Mouse (Mus musculus) stomach, embryonic 15.5 days (tissue): ENCODE measurements around the gene Tacc2. TPM values are rescaled to one million over a fixed set of nuclear protein-coding genes. Genes with fewer than 3 reads are reported as not detected.
A peak's percentile ranks its signal among the peaks of the same experiment; 100 is the strongest.

Experiments
- ATAC-seq: fragments of 200-750 bp; cut with Nextera tagmentation; 2 replicates; pipeline ENCODE4 v1.8.0; 2017; ENCODE audit warnings: low read depth, moderate number of reproducible peaks, moderate TSS enrichment; ENCODE audit not compliant: insufficient read depth, low FRiP score
- H3K27ac ChIP-seq: fragments of 300-500 bp; sonication (generic); 2 replicates; pipeline ENCODE4 v1.5.1; 2015; ENCODE audit warnings: mild to moderate bottlenecking, inconsistent platforms
- H3K27me3 ChIP-seq: fragments of 300-500 bp; sonication (generic); replicated peaks from 2 replicates; pipeline ENCODE4 v1.6.1; 2015; ENCODE audit warnings: inconsistent platforms
- H3K36me3 ChIP-seq: fragments of 300-500 bp; sonication (generic); 2 replicates; pipeline ENCODE4 v1.6.1; 2015; ENCODE audit warnings: inconsistent platforms
- H3K4me1 ChIP-seq: fragments of 300-500 bp; sonication (generic); 2 replicates; pipeline ENCODE4 v1.6.1; 2015; ENCODE audit warnings: inconsistent platforms
- H3K4me2 ChIP-seq: fragments of 300-500 bp; sonication (generic); 2 replicates; pipeline ENCODE4 v1.6.1; 2015; ENCODE audit warnings: mild to moderate bottlenecking, inconsistent platforms
- H3K4me3 ChIP-seq: fragments of 300-500 bp; sonication (generic); replicated peaks from 2 replicates; pipeline ENCODE4 v1.5.1; 2015; ENCODE audit warnings: inconsistent platforms
- H3K9ac ChIP-seq: fragments of 300-500 bp; sonication (generic); 2 replicates; pipeline ENCODE4 v1.6.1; 2015; ENCODE audit warnings: inconsistent platforms
- H3K9me3 ChIP-seq: fragments of 300-500 bp; sonication (generic); 2 replicates; pipeline ENCODE4 v1.6.1; 2016; ENCODE audit warnings: inconsistent platforms
- WGBS: fragments of 180-500 bp; shearing (Covaris S2); methylation state at CpG from one replicate; pipeline ENCODE4 v1.1.7; 2015; 5-methylcytosine and 5-hydroxymethylcytosine counted together
- polyA plus RNA-seq: library from polyadenylated mRNA; unstranded; fragments of >200 nt; fragmentation: Nextera tagmentation; extraction: Ambion mirVana; gene quantifications from 2 replicates; pipeline ENCODE4 v1.2.1, GENCODE M21; 2015

Tacc2 gene
- polyA plus RNA-seq, 1 experiment from 2014 or later = 21.4 TPM

- peak overlapping the region; percentile 69; the same call in 1 of the 2 replicates for H3K4me2 ChIP-seq
- peaks cover 9% of the 10 kb centered on the region; the same call in 1 of the 2 replicates for H3K4me1 ChIP-seq
- no peak for ATAC-seq
- H3K27ac ChIP-seq = no peak overlapping the region
- 76% methylated on average over 12 of the region's 12 CpGs for WGBS
- H3K9ac ChIP-seq = no peak overlapping the region
- H3K9me3 ChIP-seq = no peaks in the 10 kb centered on the region
- no peaks in the 10 kb centered on the region for H3K27me3 ChIP-seq
- H3K4me3 ChIP-seq = peak overlapping the region; percentile 96
- H3K36me3 ChIP-seq = 0 out of 2 replicates have a peak, but pooled peaks cover 15% of the 10 kb centered on the region
These were observed 29.5 kb upstream of the Tacc2 start for GRCm38 (mm10) chr7:130547635-130548175.

GRCm38 (mm10) chr7:130552780-130553179 is 24.5 kb upstream of the Tacc2 start:
- no peaks in the 10 kb centered on the region for H3K36me3 ChIP-seq
- no peak overlapping the region for H3K27ac ChIP-seq
- no peaks in the 10 kb centered on the region for H3K4me1 ChIP-seq
- H3K4me3 ChIP-seq = no peak overlapping the region
- no peaks in the 10 kb centered on the region for H3K27me3 ChIP-seq
- H3K4me2 ChIP-seq = no peak overlapping the region
- H3K9ac ChIP-seq = no peak overlapping the region
- no peak for ATAC-seq
- no peaks in the 10 kb centered on the region for H3K9me3 ChIP-seq
- 59% methylated on average over 5 of the region's 5 CpGs for WGBS

GRCm38 (mm10) chr7:130553321-130553720 is 23.9 kb upstream of the Tacc2 start:
- Histone ChIP-seq H3K9ac (no peak overlapping the region), H3K27ac (no peak overlapping the region), H3K27me3 (no peaks in the 10 kb centered on the region), H3K4me2 (no peak overlapping the region), H3K4me1 (no peaks in the 10 kb centered on the region), H3K36me3 (no peaks in the 10 kb centered on the region), H3K9me3 (no peaks in the 10 kb centered on the region), H3K4me3 (no peak overlapping the region)
- no peak for ATAC-seq
- 62% methylated on average over 4 of the region's 4 CpGs for WGBS

- Histone ChIP-seq H3K9me3 (no peaks in the 10 kb centered on the region), H3K27ac (no peak overlapping the region), H3K36me3 (no peaks in the 10 kb centered on the region), H3K4me3 (no peak overlapping the region), H3K9ac (no peak overlapping the region), H3K4me1 (no peaks in the 10 kb centered on the region), H3K27me3 (no peaks in the 10 kb centered on the region), H3K4me2 (no peak overlapping the region)
- no peak for ATAC-seq
- WGBS = 64% methylated on average over 5 of the region's 5 CpGs
These were observed 21.6 kb upstream of the Tacc2 start for GRCm38 (mm10) chr7:130555597-130555996.

GRCm38 (mm10) chr7:130558592-130558991 is 18.6 kb upstream of the Tacc2 start:
- Histone ChIP-seq H3K4me1 (no peaks in the 10 kb centered on the region), H3K9ac (no peak overlapping the region), H3K4me3 (no peak overlapping the region), H3K9me3 (no peaks in the 10 kb centered on the region), H3K36me3 (no peaks in the 10 kb centered on the region), H3K4me2 (no peak overlapping the region), H3K27ac (no peak overlapping the region), H3K27me3 (no peaks in the 10 kb centered on the region)
- no peak for ATAC-seq
- 79% methylated on average over 4 of the region's 4 CpGs for WGBS

- no peaks in the 10 kb centered on the region for H3K27me3 ChIP-seq
- no peak overlapping the region for H3K4me2 ChIP-seq
- no peaks in the 10 kb centered on the region for H3K4me1 ChIP-seq
- no peak for ATAC-seq
- 65% methylated on average over 1 of the region's 1 CpGs for WGBS
- no peaks in the 10 kb centered on the region for H3K9me3 ChIP-seq
- no peak overlapping the region for H3K27ac ChIP-seq
- no peaks in the 10 kb centered on the region for H3K36me3 ChIP-seq
- H3K9ac ChIP-seq = no peak overlapping the region
- H3K4me3 ChIP-seq = no peak overlapping the region
These were observed 16.3 kb upstream of the Tacc2 start for GRCm38 (mm10) chr7:130560933-130561332.

GRCm38 (mm10) chr7:130563276-130563675 is 14.0 kb upstream of the Tacc2 start:
- 90% methylated on average over 4 of the region's 4 CpGs for WGBS
- Histone ChIP-seq H3K4me3 (no peak overlapping the region), H3K4me1 (no peaks in the 10 kb centered on the region), H3K36me3 (no peaks in the 10 kb centered on the region), H3K9ac (no peak overlapping the region), H3K9me3 (no peaks in the 10 kb centered on the region), H3K27me3 (no peaks in the 10 kb centered on the region), H3K27ac (no peak overlapping the region), H3K4me2 (no peak overlapping the region)
- ATAC-seq = no peak

- no peaks in the 10 kb centered on the region for H3K9me3 ChIP-seq
- H3K4me1 ChIP-seq = 0 out of 2 replicates have a peak, but pooled peaks cover 2% of the 10 kb centered on the region
- WGBS = 61% methylated on average over 4 of the region's 4 CpGs
- no peak overlapping the region for H3K27ac ChIP-seq
- no peak overlapping the region for H3K4me2 ChIP-seq
- no peaks in the 10 kb centered on the region for H3K27me3 ChIP-seq
- H3K9ac ChIP-seq = no peak overlapping the region
- no peak for ATAC-seq
- H3K4me3 ChIP-seq = no peak overlapping the region
- H3K36me3 ChIP-seq = no peaks in the 10 kb centered on the region
These were observed 13.4 kb upstream of the Tacc2 start for GRCm38 (mm10) chr7:130563880-130564279.

- 0 out of 2 replicates have a peak, but pooled peaks cover 4% of the 10 kb centered on the region for H3K4me1 ChIP-seq
- no peak for ATAC-seq
- H3K36me3 ChIP-seq = no peaks in the 10 kb centered on the region
- no peak overlapping the region for H3K27ac ChIP-seq
- H3K9me3 ChIP-seq = no peaks in the 10 kb centered on the region
- WGBS = 73% methylated on average over 3 of the region's 3 CpGs
- no peak overlapping the region for H3K4me2 ChIP-seq
- no peaks in the 10 kb centered on the region for H3K27me3 ChIP-seq
- H3K9ac ChIP-seq = no peak overlapping the region
- H3K4me3 ChIP-seq = no peak overlapping the region
These were observed 12.6 kb upstream of the Tacc2 start for GRCm38 (mm10) chr7:130564596-130564995.

- Histone ChIP-seq H3K4me2 (no peak overlapping the region), H3K9ac (no peak overlapping the region), H3K27me3 (no peaks in the 10 kb centered on the region), H3K4me3 (no peak overlapping the region), H3K9me3 (no peaks in the 10 kb centered on the region), H3K4me1 (0 out of 2 replicates have a peak, but pooled peaks cover 4% of the 10 kb centered on the region), H3K27ac (peak overlapping the region; percentile 16; the same call in 1 of the 2 replicates), H3K36me3 (no peaks in the 10 kb centered on the region)
- 32% methylated on average over 9 of the region's 9 CpGs for WGBS
- peak; percentile 34; the same call in 1 of the 2 replicates for ATAC-seq
These were observed 8.3 kb upstream of the Tacc2 start for GRCm38 (mm10) chr7:130568783-130569436.

GRCm38 (mm10) chr7:130570472-130570871 is 6.8 kb upstream of the Tacc2 start:
- no peak overlapping the region for H3K27ac ChIP-seq
- WGBS = 77% methylated on average over 7 of the region's 7 CpGs
- no peak overlapping the region for H3K4me2 ChIP-seq

GRCm38 (mm10) chr7:130572821-130573220 is 4.4 kb upstream of the Tacc2 start, which contains the start of gene Nsmce4a:
TSS of gene Nsmce4a (minus strand) at chr7:130573118.
- 68% methylated on average over 10 of the region's 11 CpGs for WGBS
- H3K4me3 ChIP-seq = no peak within 1 kb of the TSS
- no peaks in the 10 kb centered on the region for H3K9me3 ChIP-seq
- H3K4me2 ChIP-seq = no peak within 1 kb of the TSS
- H3K27me3 ChIP-seq = no peaks in the 10 kb centered on the region
- no peaks in the 10 kb centered on the region for H3K36me3 ChIP-seq
- no peak within 1 kb of the TSS for H3K9ac ChIP-seq
- 0 out of 2 replicates have a peak, but pooled peaks cover 10% of the 10 kb centered on the region for H3K4me1 ChIP-seq
- ATAC-seq = no peak
- H3K27ac ChIP-seq = peak within 1 kb of the TSS; percentile 78; the same call in 1 of the 2 replicates

More at GRCm38 (mm10) chr7:130570472-130570871, 6.8 kb upstream of the Tacc2 start:
- no peaks in the 10 kb centered on the region for H3K27me3 ChIP-seq
- ATAC-seq = no peak
- H3K4me3 ChIP-seq = no peak overlapping the region
- no peaks in the 10 kb centered on the region for H3K9me3 ChIP-seq
- no peaks in the 10 kb centered on the region for H3K36me3 ChIP-seq
- H3K9ac ChIP-seq = no peak overlapping the region
- H3K4me1 ChIP-seq = 0 out of 2 replicates have a peak, but pooled peaks cover 10% of the 10 kb centered on the region
